Mouse (Mus musculus): ENCODE data around the gene P2rx3. TPM values are rescaled to one million over a fixed set of nuclear protein-coding genes. Genes with fewer than 3 reads are reported as not detected.

P2rx3 gene
- polyA plus RNA-seq, 1 experiment from 2014 or later = 2.2 TPM

DNA sequence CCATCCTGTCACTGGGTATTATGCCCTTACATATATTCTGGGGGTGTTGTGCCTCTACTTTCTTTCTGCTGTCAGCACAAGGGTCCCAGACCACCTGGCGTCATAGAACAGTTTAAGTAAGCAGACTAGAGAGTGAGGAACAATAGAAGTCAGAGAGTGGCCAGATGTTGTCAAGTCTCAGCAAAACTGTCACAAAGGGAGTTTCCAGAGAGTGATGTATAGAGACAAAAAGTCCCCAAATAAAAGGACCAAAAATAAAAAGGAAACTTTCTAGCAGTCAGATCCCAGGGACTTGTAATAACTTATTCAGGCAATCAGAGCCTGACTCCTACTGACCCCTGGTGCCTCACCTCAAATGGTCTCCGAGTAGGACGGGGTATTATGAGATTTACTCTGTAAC is 75.4 kb downstream of the P2rx3 start:
- no peak for ATAC-seq (replicated peaks)
- Histone ChIP-seq H3K4me3 (no peak overlapping the region), H3K27ac (no peak overlapping the region), H3K36me3 (replicated peaks) (no peaks in the 10 kb centered on the region), H3K9ac (no peak overlapping the region), H3K4me1 (no peaks in the 10 kb centered on the region), H3K9me3 (no peaks in the 10 kb centered on the region), H3K27me3 (replicated peaks) (no peaks in the 10 kb centered on the region), H3K4me2 (no peak overlapping the region)
- WGBS = 44% methylated on average over 3 of the region's 3 CpGs

DNA sequence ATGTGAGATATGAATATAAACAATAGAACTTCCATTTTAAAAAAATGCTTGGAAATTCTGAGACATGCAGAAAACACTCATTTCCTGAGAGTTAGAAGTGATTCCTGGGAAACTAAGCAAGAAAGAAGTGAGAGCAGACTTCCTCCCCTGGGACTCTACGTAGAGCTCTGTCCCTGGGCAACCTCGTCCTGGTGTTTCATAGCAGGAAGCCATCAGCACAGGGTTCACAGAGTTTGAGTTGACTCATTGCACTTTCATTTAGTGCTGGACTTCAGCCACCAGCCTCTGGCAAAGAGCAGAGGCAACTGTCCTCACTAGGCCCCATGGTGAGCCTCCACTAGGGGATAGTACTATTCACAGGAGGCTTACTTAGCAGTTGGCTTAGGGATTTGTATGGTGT is 76.0 kb downstream of the P2rx3 start:
- no peak overlapping the region for H3K4me2 ChIP-seq
- no peak overlapping the region for H3K27ac ChIP-seq
- H3K9me3 ChIP-seq = no peaks in the 10 kb centered on the region
- ATAC-seq (replicated peaks) = no peak
- H3K4me1 ChIP-seq = no peaks in the 10 kb centered on the region
- no peak overlapping the region for H3K9ac ChIP-seq
- H3K4me3 ChIP-seq = no peak overlapping the region
- H3K36me3 ChIP-seq (replicated peaks) = no peaks in the 10 kb centered on the region
- 91% methylated on average over 2 of the region's 2 CpGs for WGBS
- no peaks in the 10 kb centered on the region for H3K27me3 ChIP-seq (replicated peaks)

DNA sequence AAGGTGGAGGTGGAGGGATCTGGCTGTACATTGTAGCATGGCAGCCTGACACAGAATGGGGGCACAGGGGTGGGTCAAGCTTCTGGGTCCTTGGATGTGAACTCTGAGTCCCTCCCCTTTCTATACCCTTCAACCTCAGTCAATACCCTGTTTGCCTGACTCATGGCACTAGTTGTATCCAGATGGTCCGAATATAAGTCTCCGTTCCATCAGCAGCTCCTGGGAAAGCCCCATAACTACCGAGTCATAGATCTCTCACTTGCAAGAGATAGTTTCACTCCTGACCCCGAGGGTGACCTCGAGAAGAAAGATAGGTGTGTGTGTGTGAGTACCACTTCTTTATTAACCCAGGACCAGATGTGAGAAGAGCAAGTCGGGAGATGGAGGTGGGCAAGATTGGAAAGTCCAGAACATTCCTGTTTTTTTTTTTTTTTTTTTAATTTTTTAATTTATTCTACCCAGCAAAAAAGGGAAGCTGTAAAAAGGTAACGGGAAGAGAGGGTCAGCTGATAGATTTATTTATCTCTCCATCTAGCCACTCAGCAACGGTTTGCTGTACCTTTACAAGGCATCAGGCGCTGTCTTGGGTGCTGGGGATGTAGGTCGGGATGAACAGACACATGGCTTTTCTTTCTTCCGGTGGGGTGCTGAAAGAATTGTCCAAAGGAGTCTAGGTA is 78.5 kb downstream of the P2rx3 start:
- WGBS = 92% methylated on average over 11 of the region's 11 CpGs

DNA sequence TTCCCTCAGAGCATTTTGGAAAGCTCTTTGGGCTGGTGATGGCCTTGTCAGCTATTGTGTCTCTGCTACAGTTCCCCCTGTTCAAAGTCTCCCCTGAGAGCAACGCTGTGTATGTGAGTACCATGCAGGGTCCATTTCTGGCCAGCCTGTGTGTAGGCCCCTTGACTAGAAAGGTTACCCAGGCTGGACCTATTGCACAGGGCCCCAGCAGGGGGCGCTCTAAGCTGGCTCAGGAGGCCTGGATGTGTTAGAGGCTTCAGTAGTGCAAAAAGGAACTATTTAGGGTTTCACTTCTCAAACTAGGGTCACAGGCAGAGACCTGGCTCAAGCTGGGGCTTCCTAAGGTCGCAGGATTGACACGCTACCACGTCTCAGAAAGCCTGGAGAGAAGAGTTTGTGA is 81.0 kb downstream of the P2rx3 start:
- Histone ChIP-seq H3K9me3 (no peaks in the 10 kb centered on the region), H3K4me3 (no peak overlapping the region), H3K36me3 (replicated peaks) (no peaks in the 10 kb centered on the region), H3K9ac (no peak overlapping the region), H3K27ac (no peak overlapping the region), H3K27me3 (replicated peaks) (no peaks in the 10 kb centered on the region), H3K4me1 (no peaks in the 10 kb centered on the region), H3K4me2 (no peak overlapping the region)
- no peak for ATAC-seq (replicated peaks)
- WGBS = 63% methylated on average over 5 of the region's 5 CpGs

More for the DNA sequence above, 78.5 kb downstream of the P2rx3 start:
- Histone ChIP-seq H3K4me3 (no peak overlapping the region), H3K4me2 (no peak overlapping the region), H3K9ac (no peak overlapping the region), H3K4me1 (no peaks in the 10 kb centered on the region), H3K27ac (no peak overlapping the region), H3K36me3 (replicated peaks) (no peaks in the 10 kb centered on the region), H3K27me3 (replicated peaks) (no peaks in the 10 kb centered on the region), H3K9me3 (no peaks in the 10 kb centered on the region)
- ATAC-seq (replicated peaks) = no peak

DNA sequence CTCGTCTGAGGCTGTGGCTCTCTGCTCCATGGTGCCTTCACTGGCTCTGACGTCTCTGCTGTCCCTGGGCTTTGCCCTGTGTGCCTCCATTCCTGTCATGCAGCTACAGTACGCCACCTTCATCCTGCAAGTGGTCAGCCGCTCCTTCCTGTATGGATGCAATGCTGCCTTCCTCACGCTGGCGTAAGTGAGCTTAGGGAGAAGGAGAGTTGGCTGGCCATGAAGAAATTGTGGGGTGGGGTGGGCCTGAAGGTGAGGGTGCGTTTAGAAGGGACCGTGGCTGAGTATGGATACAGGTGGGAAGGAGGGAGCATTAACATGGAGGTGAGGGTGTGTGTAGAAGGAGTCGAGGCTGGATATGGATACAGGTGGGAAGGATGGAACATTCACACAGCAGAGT is 81.8 kb downstream of the P2rx3 start:
- WGBS = 92% methylated on average over 9 of the region's 9 CpGs
- Histone ChIP-seq H3K4me1 (no peaks in the 10 kb centered on the region), H3K9ac (no peak overlapping the region), H3K9me3 (no peaks in the 10 kb centered on the region), H3K36me3 (replicated peaks) (no peaks in the 10 kb centered on the region), H3K27ac (no peak overlapping the region), H3K4me2 (no peak overlapping the region), H3K4me3 (no peak overlapping the region), H3K27me3 (replicated peaks) (no peaks in the 10 kb centered on the region)
- ATAC-seq (replicated peaks) = no peak

DNA sequence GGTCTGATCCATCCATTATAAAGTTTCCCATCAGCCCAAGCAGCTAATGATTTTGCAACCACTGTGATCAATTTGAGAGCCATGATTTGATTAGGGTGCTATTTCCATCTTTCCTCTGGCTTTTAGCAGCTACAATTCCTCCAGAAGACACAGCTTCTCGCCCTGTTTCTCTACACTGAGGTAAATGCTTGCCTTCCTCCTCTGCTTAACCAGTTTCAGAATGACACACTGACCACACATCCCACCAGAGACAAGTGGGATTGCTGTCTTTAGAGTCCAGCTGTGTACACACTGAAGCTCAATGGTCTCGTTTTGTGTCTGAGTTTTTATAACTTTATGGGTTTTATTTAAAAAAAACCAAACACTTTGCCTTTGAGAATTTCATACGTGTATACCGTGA is 84.6 kb downstream of the P2rx3 start:
- Histone ChIP-seq H3K27ac (no peak overlapping the region), H3K4me3 (no peak overlapping the region), H3K36me3 (replicated peaks) (no peaks in the 10 kb centered on the region), H3K4me2 (no peak overlapping the region), H3K27me3 (replicated peaks) (no peaks in the 10 kb centered on the region), H3K9me3 (no peaks in the 10 kb centered on the region), H3K9ac (no peak overlapping the region), H3K4me1 (no peaks in the 10 kb centered on the region)
- 83% methylated on average over 4 of the region's 4 CpGs for WGBS
- no peak for ATAC-seq (replicated peaks)

DNA sequence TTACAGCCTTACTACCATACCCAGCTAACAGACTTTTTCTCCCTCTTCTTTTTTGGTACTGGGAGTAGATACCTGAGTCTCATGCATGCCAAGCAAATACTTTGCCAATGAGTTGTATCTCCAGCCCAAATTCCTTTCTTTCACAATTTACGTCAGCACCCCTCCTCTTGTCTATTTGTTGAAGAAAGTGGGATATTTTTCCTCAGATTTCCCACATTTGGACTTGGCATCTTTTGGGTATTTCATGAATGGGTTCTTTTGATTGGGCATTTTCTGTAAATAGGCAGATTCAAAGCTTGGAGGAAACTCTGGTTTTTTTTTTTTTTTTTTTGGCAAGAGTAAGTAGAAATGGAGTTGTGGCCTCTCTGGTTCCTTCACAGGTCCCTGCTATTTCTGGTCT is 85.0 kb downstream of the P2rx3 start:
- H3K4me3 ChIP-seq = no peak overlapping the region

DNA sequence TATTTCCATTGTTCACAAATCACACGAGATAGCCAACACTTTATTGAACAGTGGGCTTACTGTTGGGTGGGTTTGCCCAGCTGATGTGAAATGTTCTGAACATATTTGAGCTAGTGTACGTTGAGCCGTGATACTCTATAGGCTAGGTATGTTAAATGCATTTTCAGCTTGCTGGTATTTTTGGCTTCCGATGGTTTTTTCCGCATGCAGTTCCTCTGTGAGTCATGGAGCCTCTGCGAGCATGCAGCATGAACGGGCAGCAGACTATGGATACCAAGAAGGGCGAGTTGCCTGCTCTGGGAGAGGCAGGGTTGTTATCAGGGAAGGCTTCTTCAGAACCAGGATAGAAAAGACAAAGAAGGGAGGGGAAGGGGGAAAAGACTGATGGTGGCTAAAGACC is 86.2 kb downstream of the P2rx3 start:
- ATAC-seq (replicated peaks) = no peak
- H3K4me2 ChIP-seq = no peak overlapping the region
- H3K27ac ChIP-seq = no peak overlapping the region
- 93% methylated on average over 8 of the region's 8 CpGs for WGBS
- H3K9me3 ChIP-seq = no peaks in the 10 kb centered on the region
- no peak overlapping the region for H3K4me3 ChIP-seq
- H3K9ac ChIP-seq = no peak overlapping the region
- no peaks in the 10 kb centered on the region for H3K27me3 ChIP-seq (replicated peaks)
- no peaks in the 10 kb centered on the region for H3K4me1 ChIP-seq
- H3K36me3 ChIP-seq (replicated peaks) = no peaks in the 10 kb centered on the region

More for the DNA sequence above, 85.0 kb downstream of the P2rx3 start:
- Histone ChIP-seq H3K36me3 (replicated peaks) (no peaks in the 10 kb centered on the region), H3K27ac (no peak overlapping the region), H3K4me1 (no peaks in the 10 kb centered on the region), H3K4me2 (no peak overlapping the region), H3K9ac (no peak overlapping the region), H3K9me3 (no peaks in the 10 kb centered on the region), H3K27me3 (replicated peaks) (no peaks in the 10 kb centered on the region)
- WGBS = 91% methylated on average over 1 of the region's 1 CpGs
- no peak for ATAC-seq (replicated peaks)

DNA sequence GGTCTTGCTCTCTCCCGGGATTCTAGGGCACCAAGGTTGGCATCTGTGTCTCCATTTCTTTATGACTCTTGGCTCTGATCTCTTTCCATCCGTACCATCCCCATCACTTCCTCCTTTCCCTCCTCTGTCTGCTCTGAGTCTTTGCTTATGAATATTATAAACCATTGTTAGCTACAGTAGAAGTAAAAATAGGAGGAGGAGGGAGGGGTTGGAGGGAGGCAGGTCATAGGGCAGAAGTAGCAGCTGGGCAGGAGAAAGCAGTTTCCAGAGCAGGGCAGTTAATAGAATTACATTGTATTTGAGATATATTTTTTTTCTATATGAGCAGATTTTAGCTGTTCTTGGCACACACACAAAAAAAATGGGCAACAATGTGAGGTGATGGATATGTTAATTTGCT is 88.5 kb downstream of the P2rx3 start:
- no peak overlapping the region for H3K27ac ChIP-seq
- H3K36me3 ChIP-seq (replicated peaks) = no peaks in the 10 kb centered on the region
- H3K9me3 ChIP-seq = no peaks in the 10 kb centered on the region
- ATAC-seq (replicated peaks) = no peak
- no peak overlapping the region for H3K4me3 ChIP-seq
- H3K9ac ChIP-seq = no peak overlapping the region
- WGBS = 68% methylated on average over 2 of the region's 2 CpGs
- no peaks in the 10 kb centered on the region for H3K27me3 ChIP-seq (replicated peaks)
- H3K4me2 ChIP-seq = no peak overlapping the region
- H3K4me1 ChIP-seq = no peaks in the 10 kb centered on the region

Other genes starting within 250 kb of the P2rx3 start
- gene Ube2l6, start 238.6 kb downstream of the P2rx3 start, polyA plus RNA-seq (2015; fragmentation: Nextera tagmentation; extraction: Ambion mirVana) = 21.6 and 25.7 TPM in 2 replicates
- gene Smtnl1, start 214.8 kb downstream of the P2rx3 start, polyA plus RNA-seq (2015; fragmentation: Nextera tagmentation; extraction: Ambion mirVana) = not detected in 2 replicates
- 70.1 and 82.8 TPM in 2 replicates for gene Timm10, start 210.5 kb downstream of the P2rx3 start, polyA plus RNA-seq (2015; fragmentation: Nextera tagmentation; extraction: Ambion mirVana)
- 1.2 and 1.9 TPM in 2 replicates for gene Slc43a1, start 198.6 kb downstream of the P2rx3 start, polyA plus RNA-seq (2015; fragmentation: Nextera tagmentation; extraction: Ambion mirVana)
- 4.9 and 6.0 TPM in 2 replicates for gene Rtn4rl2, start 150.8 kb downstream of the P2rx3 start, polyA plus RNA-seq (2015; fragmentation: Nextera tagmentation; extraction: Ambion mirVana)
- 3.8 and 5.6 TPM in 2 replicates for gene Slc43a3, start 100.9 kb downstream of the P2rx3 start, polyA plus RNA-seq (2015; fragmentation: Nextera tagmentation; extraction: Ambion mirVana)
- gene Prg2, start 57.0 kb downstream of the P2rx3 start, polyA plus RNA-seq (2015; fragmentation: Nextera tagmentation; extraction: Ambion mirVana) = 0.35 and 0.42 TPM in 2 replicates
- not detected in 2 replicates for gene Prg3, start 49.2 kb downstream of the P2rx3 start, polyA plus RNA-seq (2015; fragmentation: Nextera tagmentation; extraction: Ambion mirVana)
- gene Ssrp1, start 228 bp downstream of the P2rx3 start, polyA plus RNA-seq (2015; fragmentation: Nextera tagmentation; extraction: Ambion mirVana) = 180 and 191 TPM in 2 replicates
- gene Tnks1bp1, start 10.6 kb upstream of the P2rx3 start, polyA plus RNA-seq (2015; fragmentation: Nextera tagmentation; extraction: Ambion mirVana) = 24.3 and 25.3 TPM in 2 replicates
- 30.6 TPM in 2 replicates for gene Aplnr, start 98.8 kb upstream of the P2rx3 start, polyA plus RNA-seq (2015; fragmentation: Nextera tagmentation; extraction: Ambion mirVana)
- gene Lrrc55, start 159.7 kb upstream of the P2rx3 start, polyA plus RNA-seq (2015; fragmentation: Nextera tagmentation; extraction: Ambion mirVana) = 14.5 and 15.0 TPM in 2 replicates